Mouse (Mus musculus): ENCODE results near the gene Nek7. TPM values are rescaled to one million over a fixed set of nuclear protein-coding genes. Genes with fewer than 3 reads are reported as not detected.
A peak's percentile ranks its signal among the peaks of the same experiment; 100 is the strongest.

Gene Nek7
- polyA plus RNA-seq, 1 experiment from 2014 or later = 17.6 TPM

GRCm38 (mm10) chr1:138622831-138623230 is 2.9 kb upstream of the Nek7 start:
- 88% methylated on average over 5 of the region's 5 CpGs for WGBS
- H3K4me3 ChIP-seq = no peak overlapping the region
- no peak overlapping the region for H3K27ac ChIP-seq
- no peaks in the 10 kb centered on the region for H3K36me3 ChIP-seq
- no peaks in the 10 kb centered on the region for H3K9me3 ChIP-seq
- no peaks in the 10 kb centered on the region; the same call in 1 of the 2 replicates for H3K4me1 ChIP-seq
- no peaks in the 10 kb centered on the region for H3K27me3 ChIP-seq (replicated peaks)
- H3K9ac ChIP-seq = no peak overlapping the region
- ATAC-seq (ENCODE audit: low FRiP score, low read depth) = no peak
- H3K4me2 ChIP-seq (replicated peaks) = no peak overlapping the region

GRCm38 (mm10) chr1:138622431-138622830 is 2.5 kb upstream of the Nek7 start:
- 89% methylated on average over 3 of the region's 3 CpGs for WGBS
- no peak overlapping the region for H3K4me2 ChIP-seq (replicated peaks)
- H3K4me3 ChIP-seq = no peak overlapping the region
- no peaks in the 10 kb centered on the region for H3K9me3 ChIP-seq
- no peaks in the 10 kb centered on the region for H3K36me3 ChIP-seq
- no peak overlapping the region for H3K9ac ChIP-seq
- H3K27me3 ChIP-seq (replicated peaks) = no peaks in the 10 kb centered on the region
- no peak overlapping the region for H3K27ac ChIP-seq
- peaks cover under 1% of the 10 kb centered on the region; the same call in 1 of the 2 replicates for H3K4me1 ChIP-seq
- no peak for ATAC-seq (ENCODE audit: low FRiP score, low read depth)

GRCm38 (mm10) chr1:138619114-138619971 is 598 bp downstream of the Nek7 start:
- Histone ChIP-seq H3K9ac (peak overlapping the region; percentile 76), H3K36me3 (no peaks in the 10 kb centered on the region), H3K4me1 (peaks cover 3% of the 10 kb centered on the region; the same call in 1 of the 2 replicates), H3K9me3 (no peaks in the 10 kb centered on the region), H3K27ac (peak overlapping the region; percentile 64; the same call in 1 of the 2 replicates), H3K4me3 (peak overlapping the region; percentile 91), H3K4me2 (replicated peaks) (peak overlapping the region; percentile 77), H3K27me3 (replicated peaks) (no peaks in the 10 kb centered on the region)
- peak; percentile 97 for ATAC-seq (ENCODE audit: low FRiP score, low read depth)
- under 1% methylated on average over 83 of the region's 83 CpGs for WGBS

- Histone ChIP-seq H3K36me3 (no peaks in the 10 kb centered on the region), H3K4me3 (peak overlapping the region; percentile 36), H3K27me3 (replicated peaks) (no peaks in the 10 kb centered on the region), H3K9ac (peak overlapping the region; percentile 47; the same call in 1 of the 2 replicates), H3K4me2 (replicated peaks) (peak overlapping the region; percentile 77), H3K4me1 (peaks cover 3% of the 10 kb centered on the region; the same call in 1 of the 2 replicates), H3K27ac (no peak overlapping the region), H3K9me3 (no peaks in the 10 kb centered on the region)
- peak; percentile 77 for ATAC-seq (ENCODE audit: low FRiP score, low read depth)
- WGBS = 2% methylated on average over 11 of the region's 11 CpGs
These were observed 2.0 kb downstream of the Nek7 start for GRCm38 (mm10) chr1:138618012-138618354.

- Histone ChIP-seq H3K4me1 (peaks cover 3% of the 10 kb centered on the region; the same call in 1 of the 2 replicates), H3K36me3 (no peaks in the 10 kb centered on the region), H3K4me2 (replicated peaks) (peak overlapping the region; percentile 77), H3K27me3 (replicated peaks) (no peaks in the 10 kb centered on the region), H3K9ac (peak overlapping the region; percentile 47; the same call in 1 of the 2 replicates), H3K9me3 (no peaks in the 10 kb centered on the region), H3K4me3 (peak overlapping the region; percentile 36), H3K27ac (no peak overlapping the region)
- no peak for ATAC-seq (ENCODE audit: low FRiP score, low read depth)
- 24% methylated on average over 17 of the region's 17 CpGs for WGBS
These were observed 2.5 kb downstream of the Nek7 start for GRCm38 (mm10) chr1:138617279-138618011.

GRCm38 (mm10) chr1:138615388-138615787 is 4.6 kb downstream of the Nek7 start:
- H3K9ac ChIP-seq = no peak overlapping the region
- no peaks in the 10 kb centered on the region for H3K9me3 ChIP-seq
- no peak overlapping the region for H3K4me3 ChIP-seq
- H3K27me3 ChIP-seq (replicated peaks) = no peaks in the 10 kb centered on the region
- 82% methylated on average over 3 of the region's 3 CpGs for WGBS
- peaks cover 3% of the 10 kb centered on the region; the same call in 1 of the 2 replicates for H3K4me1 ChIP-seq
- ATAC-seq (ENCODE audit: low FRiP score, low read depth) = no peak
- H3K36me3 ChIP-seq = no peaks in the 10 kb centered on the region
- H3K27ac ChIP-seq = no peak overlapping the region
- H3K4me2 ChIP-seq (replicated peaks) = no peak overlapping the region

GRCm38 (mm10) chr1:138614552-138615287 is 5.2 kb downstream of the Nek7 start:
- ATAC-seq (ENCODE audit: low FRiP score, low read depth) = no peak
- no peaks in the 10 kb centered on the region for H3K36me3 ChIP-seq
- 77% methylated on average over 6 of the region's 6 CpGs for WGBS

GRCm38 (mm10) chr1:138612177-138612576 is 7.8 kb downstream of the Nek7 start:
- H3K36me3 ChIP-seq = no peaks in the 10 kb centered on the region
- H3K27ac ChIP-seq = no peak overlapping the region
- no peak for ATAC-seq (ENCODE audit: low FRiP score, low read depth)
- no peaks in the 10 kb centered on the region for H3K9me3 ChIP-seq
- H3K4me1 ChIP-seq = no peaks in the 10 kb centered on the region
- 80% methylated on average over 1 of the region's 1 CpGs for WGBS
- no peaks in the 10 kb centered on the region for H3K27me3 ChIP-seq (replicated peaks)
- H3K9ac ChIP-seq = no peak overlapping the region
- no peak overlapping the region for H3K4me3 ChIP-seq
- no peak overlapping the region for H3K4me2 ChIP-seq (replicated peaks)

More at GRCm38 (mm10) chr1:138614552-138615287, 5.2 kb downstream of the Nek7 start:
- Histone ChIP-seq H3K4me3 (no peak overlapping the region), H3K4me1 (peaks cover 3% of the 10 kb centered on the region; the same call in 1 of the 2 replicates), H3K9ac (no peak overlapping the region), H3K27me3 (replicated peaks) (no peaks in the 10 kb centered on the region), H3K9me3 (no peaks in the 10 kb centered on the region), H3K27ac (no peak overlapping the region), H3K4me2 (replicated peaks) (no peak overlapping the region)

GRCm38 (mm10) chr1:138609176-138609575 is 10.8 kb downstream of the Nek7 start:
- WGBS = 92% methylated on average over 12 of the region's 12 CpGs
- ATAC-seq (ENCODE audit: low FRiP score, low read depth) = no peak
- Histone ChIP-seq H3K9me3 (no peaks in the 10 kb centered on the region), H3K4me3 (no peak overlapping the region), H3K4me1 (no peaks in the 10 kb centered on the region), H3K4me2 (replicated peaks) (no peak overlapping the region), H3K9ac (no peak overlapping the region), H3K36me3 (no peaks in the 10 kb centered on the region), H3K27me3 (replicated peaks) (no peaks in the 10 kb centered on the region), H3K27ac (no peak overlapping the region)

GRCm38 (mm10) chr1:138608336-138608735 is 11.6 kb downstream of the Nek7 start:
- no peak for ATAC-seq (ENCODE audit: low FRiP score, low read depth)
- no peak overlapping the region for H3K4me3 ChIP-seq
- 91% methylated on average over 7 of the region's 7 CpGs for WGBS

GRCm38 (mm10) chr1:138607862-138608261 is 12.1 kb downstream of the Nek7 start:
- H3K27me3 ChIP-seq (replicated peaks) = no peaks in the 10 kb centered on the region
- no peak overlapping the region for H3K27ac ChIP-seq
- H3K4me3 ChIP-seq = no peak overlapping the region
- ATAC-seq (ENCODE audit: low FRiP score, low read depth) = no peak
- no peaks in the 10 kb centered on the region for H3K9me3 ChIP-seq
- 89% methylated on average over 7 of the region's 7 CpGs for WGBS
- no peaks in the 10 kb centered on the region for H3K36me3 ChIP-seq
- H3K4me1 ChIP-seq = no peaks in the 10 kb centered on the region
- no peak overlapping the region for H3K4me2 ChIP-seq (replicated peaks)
- no peak overlapping the region for H3K9ac ChIP-seq

More at GRCm38 (mm10) chr1:138608336-138608735, 11.6 kb downstream of the Nek7 start:
- Histone ChIP-seq H3K9ac (no peak overlapping the region), H3K4me2 (replicated peaks) (no peak overlapping the region), H3K27ac (no peak overlapping the region), H3K9me3 (no peaks in the 10 kb centered on the region), H3K4me1 (no peaks in the 10 kb centered on the region), H3K27me3 (replicated peaks) (no peaks in the 10 kb centered on the region), H3K36me3 (no peaks in the 10 kb centered on the region)

- Histone ChIP-seq H3K9me3 (no peaks in the 10 kb centered on the region), H3K36me3 (no peaks in the 10 kb centered on the region), H3K4me2 (replicated peaks) (no peak overlapping the region), H3K27ac (no peak overlapping the region), H3K9ac (no peak overlapping the region), H3K4me1 (no peaks in the 10 kb centered on the region), H3K4me3 (no peak overlapping the region), H3K27me3 (replicated peaks) (no peaks in the 10 kb centered on the region)
- no peak for ATAC-seq (ENCODE audit: low FRiP score, low read depth)
- WGBS = 78% methylated on average over 8 of the region's 8 CpGs
These were observed 13.2 kb downstream of the Nek7 start for GRCm38 (mm10) chr1:138606771-138607170.
